Mouse (Mus musculus) CH12.LX (cell line): Measurements from ENCODE around the gene Hemgn. TPM values are rescaled to one million over a fixed set of nuclear protein-coding genes. Genes with fewer than 3 reads are reported as not detected.

ENCODE experiments used
- DNase-seq: peaks from one replicate; pipeline ENCODE4 v3.0.0-alpha.2; 2013; ENCODE audit errors: extremely low read depth
- H3K27ac ChIP-seq: 2 replicates; pipeline ENCODE4 v1.5.1; 2012; ENCODE audit warnings: low read depth, mild to moderate bottlenecking, control low read depth, moderate library complexity; ENCODE audit not compliant: insufficient read depth
- H3K27me3 ChIP-seq: replicated peaks from 2 replicates; pipeline ENCODE3; 2012; ENCODE audit warnings: inconsistent platforms
- H3K36me3 ChIP-seq, 2 experiments: replicated peaks in 1 of 2; 2 replicates each; pipeline versions ENCODE3 to v1.6.1; 2012; ENCODE audit warnings: inconsistent platforms in 1 of 2, low read length in 1 of 2, mild to moderate bottlenecking in 1 of 2, mixed read lengths in 1 of 2, moderate library complexity in 1 of 2; ENCODE audit not compliant: control insufficient read depth in 1 of 2, insufficient read depth in 1 of 2
- H3K4me1 ChIP-seq, 2 experiments: 2 replicates each; pipeline ENCODE4 v1.6.1; 2012; ENCODE audit warnings: inconsistent platforms in 1 of 2, moderate library complexity in 1 of 2; ENCODE audit not compliant: insufficient read depth in 2 of 2, control insufficient read depth in 1 of 2
- H3K4me2 ChIP-seq: 2 replicates; pipeline ENCODE4 v1.6.1; 2012; ENCODE audit warnings: low read depth, mild to moderate bottlenecking, control low read depth; ENCODE audit not compliant: poor library complexity, insufficient read depth, severe bottlenecking
- H3K4me3 ChIP-seq, 3 experiments: fragments of 150-350 bp in 1 of 3; sonication (generic) in 1 of 3; replicated peaks in 1 of 3; 2 replicates each; pipeline versions ENCODE3 to v1.5.1; 2011 to 2012; ENCODE audit warnings: low read depth in 2 of 3, low read length in 2 of 3, mild to moderate bottlenecking in 2 of 3, moderate library complexity in 2 of 3, control low read depth in 1 of 3, improper control_type of control experiment in 1 of 3, inconsistent platforms in 1 of 3, mixed read lengths in 1 of 3; ENCODE audit not compliant: poor library complexity in 1 of 3
- H3K79me2 ChIP-seq: replicated peaks from 2 replicates; pipeline ENCODE4 v1.6.1; 2012; ENCODE audit warnings: mild to moderate bottlenecking, moderate library complexity; ENCODE audit not compliant: control insufficient read depth, poor library complexity, insufficient read depth, severe bottlenecking; ENCODE audit errors: extremely low read depth
- H3K9ac ChIP-seq: 2 replicates; pipeline ENCODE4 v1.6.1; 2012; ENCODE audit warnings: low read depth, mild to moderate bottlenecking, control low read depth, moderate library complexity; ENCODE audit not compliant: insufficient read depth
- H3K9me3 ChIP-seq: replicated peaks from 2 replicates; pipeline ENCODE3; 2012; ENCODE audit warnings: low read length, inconsistent platforms, mixed read lengths
- BHLHE40 ChIP-seq: IDR thresholded peaks from 2 replicates; pipeline ENCODE4 v1.6.1; 2011; ENCODE audit warnings: mild to moderate bottlenecking, low read depth, low read length, improper control_type of control experiment
- CHD1 ChIP-seq: IDR thresholded peaks from 2 replicates; pipeline ENCODE4 v1.6.1; 2012; ENCODE audit warnings: low read depth, low read length, improper control_type of control experiment, inconsistent platforms
- CHD2 ChIP-seq: IDR thresholded peaks from 2 replicates; pipeline ENCODE4 v1.6.1; 2011; ENCODE audit warnings: low read length, improper control_type of control experiment
- CTCF ChIP-seq, 2 experiments: IDR thresholded peaks in 1 of 2; conservative IDR thresholded peaks in 1 of 2; 2 replicates each; pipeline ENCODE4 v1.5.1; 2011 to 2012; ENCODE audit warnings: low read depth in 2 of 2, low read length in 2 of 2, improper control_type of control experiment in 1 of 2, inconsistent platforms in 1 of 2, mild to moderate bottlenecking in 1 of 2, moderate library complexity in 1 of 2
- E2F4 ChIP-seq: IDR thresholded peaks from 2 replicates; pipeline ENCODE4 v1.6.1; 2011; ENCODE audit warnings: low read depth, low read length, improper control_type of control experiment; ENCODE audit not compliant: insufficient replicate concordance
- ELF1 ChIP-seq: IDR thresholded peaks from 2 replicates; pipeline ENCODE4 v1.6.1; 2014; ENCODE audit warnings: low read depth, mild to moderate bottlenecking, inconsistent platforms, low read length, improper control_type of control experiment
- EP300 ChIP-seq: IDR thresholded peaks from 2 replicates; pipeline ENCODE4 v1.6.1; 2011; ENCODE audit warnings: low read length, improper control_type of control experiment
- ETS1 ChIP-seq: conservative IDR thresholded peaks from 2 replicates; pipeline ENCODE4 v1.6.1; 2012; ENCODE audit warnings: low read depth, mild to moderate bottlenecking, inconsistent platforms, low read length, improper control_type of control experiment, moderate library complexity
- GABPA ChIP-seq: IDR thresholded peaks from 2 replicates; pipeline ENCODE4 v1.6.1; 2012; ENCODE audit warnings: low read depth, low read length, improper control_type of control experiment, inconsistent platforms; ENCODE audit not compliant: insufficient replicate concordance
- HCFC1 ChIP-seq: IDR thresholded peaks from 2 replicates; pipeline ENCODE4 v1.6.1; 2012; ENCODE audit warnings: low read depth, mild to moderate bottlenecking, inconsistent platforms, low read length, improper control_type of control experiment
- IRF4 ChIP-seq: IDR thresholded peaks from 2 replicates; pipeline ENCODE4 v1.6.1; 2014; ENCODE audit warnings: low read depth, mild to moderate bottlenecking, inconsistent platforms, low read length, improper control_type of control experiment
- JUN ChIP-seq: IDR thresholded peaks from 2 replicates; pipeline ENCODE4 v1.6.1; 2011; ENCODE audit warnings: low read depth, mild to moderate bottlenecking, low read length, improper control_type of control experiment, moderate library complexity; ENCODE audit not compliant: insufficient read depth
- JUND ChIP-seq: conservative IDR thresholded peaks from 2 replicates; pipeline ENCODE4 v1.6.1; 2011; ENCODE audit warnings: low read depth, low read length, improper control_type of control experiment
- KAT2A ChIP-seq: IDR thresholded peaks from 2 replicates; pipeline ENCODE4 v1.6.1; 2012; ENCODE audit warnings: low read length, improper control_type of control experiment, inconsistent platforms; ENCODE audit not compliant: insufficient replicate concordance
- MAFK ChIP-seq: IDR thresholded peaks from 2 replicates; pipeline ENCODE4 v1.6.1; 2011; ENCODE audit warnings: low read length, improper control_type of control experiment; ENCODE audit not compliant: insufficient replicate concordance
- MAX ChIP-seq: IDR thresholded peaks from 2 replicates; pipeline ENCODE4 v1.6.1; 2011; ENCODE audit warnings: low read length, improper control_type of control experiment
- MAZ ChIP-seq: IDR thresholded peaks from 2 replicates; pipeline ENCODE4 v1.6.1; 2012; ENCODE audit warnings: low read depth, mild to moderate bottlenecking, inconsistent platforms, low read length, improper control_type of control experiment, moderate library complexity
- MEF2A ChIP-seq: IDR thresholded peaks from 2 replicates; pipeline ENCODE4 v1.6.1; 2014; ENCODE audit warnings: low read depth, mild to moderate bottlenecking, inconsistent platforms, low read length, improper control_type of control experiment, borderline replicate concordance
- MXI1 ChIP-seq: IDR thresholded peaks from 2 replicates; pipeline ENCODE4 v1.6.1; 2011; ENCODE audit warnings: mild to moderate bottlenecking, low read depth, low read length, improper control_type of control experiment
- MYC ChIP-seq: IDR thresholded peaks from 2 replicates; pipeline ENCODE4 v1.6.1; 2011; ENCODE audit warnings: low read depth, mild to moderate bottlenecking, improper control_type of control experiment, low read length
- NELFE ChIP-seq: IDR thresholded peaks from 2 replicates; pipeline ENCODE4 v1.6.1; 2011; ENCODE audit warnings: low read depth, low read length, improper control_type of control experiment
- NRF1 ChIP-seq: IDR thresholded peaks from 2 replicates; pipeline ENCODE4 v1.6.1; 2014; ENCODE audit warnings: low read depth, mild to moderate bottlenecking, inconsistent platforms, low read length, improper control_type of control experiment, moderate library complexity
- PAX5 ChIP-seq: IDR thresholded peaks from 2 replicates; pipeline ENCODE4 v1.6.1; 2012; ENCODE audit warnings: low read length, inconsistent platforms, mixed read lengths
- POLR2A ChIP-seq: IDR thresholded peaks from 2 replicates; pipeline ENCODE4 v1.6.1; 2011; ENCODE audit warnings: low read depth, mild to moderate bottlenecking, improper control_type of control experiment, low read length
- POLR2AphosphoS2 ChIP-seq: IDR thresholded peaks from 2 replicates; pipeline ENCODE4 v1.6.1; 2011; ENCODE audit warnings: low read depth, low read length, improper control_type of control experiment
- RAD21 ChIP-seq: IDR thresholded peaks from 2 replicates; pipeline ENCODE4 v1.6.1; 2011; ENCODE audit warnings: low read depth, mild to moderate bottlenecking, low read length, improper control_type of control experiment, moderate library complexity
- RCOR1 ChIP-seq: conservative IDR thresholded peaks from 2 replicates; pipeline ENCODE4 v1.6.1; 2012; ENCODE audit warnings: low read depth, mild to moderate bottlenecking, inconsistent platforms, low read length, improper control_type of control experiment
- SIN3A ChIP-seq: IDR thresholded peaks from 2 replicates; pipeline ENCODE4 v1.6.1; 2012; ENCODE audit warnings: low read length, improper control_type of control experiment, inconsistent platforms
- SMC3 ChIP-seq: IDR thresholded peaks from 2 replicates; pipeline ENCODE4 v1.6.1; 2011; ENCODE audit warnings: low read depth, low read length, improper control_type of control experiment
- TBP ChIP-seq: conservative IDR thresholded peaks from 2 replicates; pipeline ENCODE4 v1.6.1; 2011; ENCODE audit warnings: low read depth, low read length, improper control_type of control experiment
- TCF12 ChIP-seq: IDR thresholded peaks from 2 replicates; pipeline ENCODE4 v1.6.1; 2014; ENCODE audit warnings: low read depth, mild to moderate bottlenecking, inconsistent platforms, low read length, improper control_type of control experiment
- UBTF ChIP-seq: IDR thresholded peaks from 2 replicates; pipeline ENCODE4 v1.6.1; 2012; ENCODE audit warnings: low read depth, mild to moderate bottlenecking, inconsistent platforms, low read length, improper control_type of control experiment, moderate library complexity
- USF1 ChIP-seq: IDR thresholded peaks from 2 replicates; pipeline ENCODE4 v1.6.1; 2014; ENCODE audit warnings: low read depth, mild to moderate bottlenecking, inconsistent platforms, low read length, improper control_type of control experiment
- USF2 ChIP-seq: conservative IDR thresholded peaks from 2 replicates; pipeline ENCODE4 v1.6.1; 2011; ENCODE audit warnings: low read depth, low read length, improper control_type of control experiment
- ZC3H11A ChIP-seq: IDR thresholded peaks from 2 replicates; pipeline ENCODE4 v1.6.1; 2012; ENCODE audit warnings: low read depth, mild to moderate bottlenecking, inconsistent platforms, low read length, improper control_type of control experiment
- ZKSCAN1 ChIP-seq: IDR thresholded peaks from 2 replicates; pipeline ENCODE4 v1.6.1; 2012; ENCODE audit warnings: low read depth, inconsistent platforms, low read length, improper control_type of control experiment, borderline replicate concordance
- ZMIZ1 ChIP-seq: IDR thresholded peaks from 2 replicates; pipeline ENCODE4 v1.6.1; 2012; ENCODE audit warnings: low read depth, mild to moderate bottlenecking, inconsistent platforms, low read length, improper control_type of control experiment
- ZNF384 ChIP-seq: IDR thresholded peaks from 2 replicates; pipeline ENCODE4 v1.6.1; 2012; ENCODE audit warnings: low read depth, low read length, improper control_type of control experiment, inconsistent platforms
- dilution Hi-C: fragments of 300-500 bp; cut with MboI; formaldehyde crosslinking; loops from 2 replicates; pipeline ENCODE4 v1.14.3; 2020; ENCODE audit warnings: low sequenced_read_pairs; ENCODE audit not compliant: extremely low pct_unique_long_range_greater_than_20kb, extremely low pct_ligation_motif_present
- in situ Hi-C: fragments of 300-500 bp; cut with MboI; formaldehyde crosslinking; loops from 3 replicates; pipeline ENCODE4 v1.14.3; 2019; ENCODE audit warnings: low sequenced_read_pairs, low pct_ligation_motif_present, low pct_unique_long_range_greater_than_20kb, mixed read lengths
- polyA plus RNA-seq: library from polyadenylated mRNA; unstranded; fragments of >175 nt; gene quantifications from 2 replicates; pipeline ENCODE4 v1.2.1, GENCODE M21; 2012; ENCODE audit warnings: low read depth; ENCODE audit not compliant: insufficient read length
- total RNA-seq, 2 experiments: library from RNA; depleted of rRNA; stranded (reverse); fragments of 300-350 nt in 1 of 2; fragments of >200 nt in 1 of 2; gene quantifications; 2 replicates each; pipeline ENCODE4 v1.2.3; 2012 to 2014

Hemgn gene
- total and polyA plus RNA-seq, 3 experiments: not detected

- H3K9me3 ChIP-seq: no peaks in the 10 kb centered on the region
- peak within 1 kb of the TSS; percentile 60 to 97 (median 78) for H3K4me3 ChIP-seq
- H3K36me3 ChIP-seq: peaks cover 20 to 32% of the 10 kb centered on the region in 2 experiments
- peak; percentile 99 for DNase-seq
- H3K27ac ChIP-seq: peak within 1 kb of the TSS; percentile 97
- peak within 1 kb of the TSS; percentile 80 for H3K4me2 ChIP-seq
- in situ Hi-C loops: no loop called here
- peak within 1 kb of the TSS; percentile 100 for H3K9ac ChIP-seq
- no peaks in the 10 kb centered on the region for H3K79me2 ChIP-seq
- peaks cover 0 to 28% of the 10 kb centered on the region in 2 experiments; a peak in 2 of 4 replicates for H3K4me1 ChIP-seq
- peak; percentile 98 for TF ChIP-seq USF1
- TF ChIP-seq ETS1: peak; percentile 62
- peak; percentile 78; the same call in 1 of the 2 replicates for TF ChIP-seq KAT2A
- TF ChIP-seq GABPA: no peak
- 0 out of 2 replicates have a peak, but pooled peaks have one; percentile 25 for TF ChIP-seq JUND
- peak; percentile 60; the same call in 1 of the 2 replicates for TF ChIP-seq CHD2
- TF ChIP-seq TBP: peak; percentile 80
- TF ChIP-seq ZC3H11A: no peak
- peak; percentile 71; the same call in 1 of the 2 replicates for TF ChIP-seq IRF4
- peak; percentile 87 for TF ChIP-seq ELF1
- TF ChIP-seq MAX: peak; percentile 99
- peak; percentile 89 for TF ChIP-seq SIN3A
- TF ChIP-seq POLR2A: peak; percentile 92
- no peak for TF ChIP-seq EP300
- TF ChIP-seq RCOR1: peak; percentile 62
- peak; percentile 88; the same call in 1 of the 2 replicates for TF ChIP-seq E2F4
- TF ChIP-seq RAD21: no peak
- TF ChIP-seq MXI1: peak; percentile 100
- TF ChIP-seq POLR2AphosphoS2: peak; percentile 92; the same call in 1 of the 2 replicates
- TF ChIP-seq HCFC1: peak; percentile 78
- TF ChIP-seq ZNF384: no peak; the same call in 1 of the 2 replicates
- TF ChIP-seq JUN: no peak; the same call in 1 of the 2 replicates
- peak; percentile 35; the same call in 1 of the 2 replicates for TF ChIP-seq MAFK
- peak; percentile 94 for TF ChIP-seq NELFE
- TF ChIP-seq ZKSCAN1: no peak
- no peak for TF ChIP-seq PAX5
- no peak for TF ChIP-seq SMC3
- TF ChIP-seq MAZ: no peak
- TF ChIP-seq USF2: peak; percentile 100
- no peak for TF ChIP-seq CTCF (conservative IDR thresholded peaks at IDR 0.05 in 1 of 2, IDR thresholded peaks at IDR 0.05 in 1 of 2; ENCODE audit: low read depth in 2 of 2, low read length in 2 of 2)
- no peak for TF ChIP-seq UBTF
- peak; percentile 63; the same call in 1 of the 2 replicates for TF ChIP-seq MEF2A
- peak; percentile 85; the same call in 1 of the 2 replicates for TF ChIP-seq ZMIZ1
- peak; percentile 100 for TF ChIP-seq MYC
- TF ChIP-seq CHD1: no peak
- peak; percentile 84 for TF ChIP-seq NRF1
- peak; percentile 93 for TF ChIP-seq BHLHE40
- TF ChIP-seq TCF12: peak; percentile 73
- H3K27me3 ChIP-seq: no peaks in the 10 kb centered on the region
- dilution Hi-C loops: no loop called here
Measured at GRCm38 (mm10) chr4:46389013-46389611, 24.2 kb downstream of the Hemgn start, which contains the start of gene Trmo. Gene Trmo (minus strand): TSS chr4:46389437.
